Mouse (Mus musculus): ENCODE data around the gene Nupl2. TPM values are rescaled to one million over a fixed set of nuclear protein-coding genes. Genes with fewer than 3 reads are reported as not detected.

Gene Nupl2
- polyA plus RNA-seq, 1 experiment from 2014 or later, result 17.1 TPM

GRCm38 (mm10) chr5:24152199-24152598, 12.6 kb upstream of the Nupl2 start:
- Histone ChIP-seq H3K9ac (ENCODE audit: low read length) (no peak overlapping the region), H3K4me3 (ENCODE audit: control insufficient read depth in 1 of 2, insufficient read depth in 1 of 2, low read depth in 1 of 2, low read length in 2 of 2) (no peak overlapping the region), H3K4me1 (ENCODE audit: control insufficient read depth in 2 of 2, insufficient read depth in 2 of 2, low read length in 2 of 2) (no peaks in the 10 kb centered on the region), H3K9me3 (ENCODE audit: control insufficient read depth, low read length) (no peaks in the 10 kb centered on the region), H3K27me3 (ENCODE audit: control insufficient read depth, insufficient read depth, low read length) (no peaks in the 10 kb centered on the region), H3K36me3 (ENCODE audit: control insufficient read depth, insufficient read depth, low read length) (peaks cover 75% of the 10 kb centered on the region), H3K4me2 (ENCODE audit: low read length) (no peak overlapping the region), H3K27ac (replicated peaks in 1 of 2; ENCODE audit: control insufficient read depth in 1 of 2, insufficient read depth in 1 of 2, low read depth in 2 of 2, low read length in 2 of 2) (no peak overlapping the region)
- no peak for ATAC-seq (ENCODE audit: insufficient number of reproducible peaks, insufficient read depth, low FRiP score, low read depth)

DNA sequence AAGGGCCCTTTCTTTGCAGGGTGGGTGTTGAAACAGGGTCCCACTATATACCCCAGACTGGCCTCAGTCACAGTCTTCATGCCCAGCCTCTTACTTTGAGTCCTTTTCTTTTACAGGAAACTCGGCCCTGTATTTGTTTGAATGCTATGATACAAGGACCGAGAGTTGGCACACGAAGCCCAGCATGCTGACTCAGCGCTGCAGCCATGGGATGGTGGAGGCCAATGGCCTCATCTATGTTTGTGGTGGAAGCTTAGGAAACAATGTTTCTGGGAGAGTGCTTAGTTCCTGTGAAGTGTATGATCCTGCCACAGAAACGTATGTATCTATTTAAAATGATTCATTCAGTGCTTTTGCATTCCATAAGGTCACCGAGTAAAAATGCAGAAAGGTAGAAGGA, 8.0 kb upstream of the Nupl2 start:
- no peak overlapping the region for H3K4me3 ChIP-seq (ENCODE audit: control insufficient read depth in 1 of 2, insufficient read depth in 1 of 2, low read depth in 1 of 2, low read length in 2 of 2)
- no peak overlapping the region for H3K27ac ChIP-seq (replicated peaks in 1 of 2; ENCODE audit: control insufficient read depth in 1 of 2, insufficient read depth in 1 of 2, low read depth in 2 of 2, low read length in 2 of 2)
- H3K4me2 ChIP-seq (ENCODE audit: low read length), result no peak overlapping the region
- ATAC-seq (ENCODE audit: insufficient number of reproducible peaks, insufficient read depth, low FRiP score, low read depth), result no peak
- no peaks in the 10 kb centered on the region for H3K4me1 ChIP-seq (ENCODE audit: control insufficient read depth in 2 of 2, insufficient read depth in 2 of 2, low read length in 2 of 2)
- WGBS, result 91% methylated on average over 6 of the region's 6 CpGs
- peaks cover 65% of the 10 kb centered on the region for H3K36me3 ChIP-seq (ENCODE audit: control insufficient read depth, insufficient read depth, low read length)
- H3K9ac ChIP-seq (ENCODE audit: low read length), result no peak overlapping the region
- no peaks in the 10 kb centered on the region for H3K27me3 ChIP-seq (ENCODE audit: control insufficient read depth, insufficient read depth, low read length)
- no peaks in the 10 kb centered on the region for H3K9me3 ChIP-seq (ENCODE audit: control insufficient read depth, low read length)

DNA sequence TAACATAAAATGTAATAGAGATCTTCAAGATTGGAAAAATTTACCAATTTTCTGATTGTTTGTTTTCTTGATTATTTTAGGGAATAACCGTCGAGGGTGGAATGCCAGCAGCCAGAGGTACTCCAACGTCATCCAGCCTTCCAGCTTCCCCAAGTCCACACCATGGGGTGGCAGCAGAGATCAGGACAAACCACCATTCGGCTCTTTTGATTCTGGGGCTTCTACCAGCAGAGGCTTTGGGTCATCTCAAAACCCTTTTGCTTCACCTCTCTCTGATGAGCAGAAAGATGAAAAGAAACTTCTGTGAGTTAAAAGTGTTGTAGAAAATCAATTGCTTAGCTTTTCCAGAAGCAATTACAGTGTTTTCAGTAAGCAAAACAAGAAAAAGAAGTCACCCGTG, 2.5 kb downstream of the Nupl2 start:
- no peaks in the 10 kb centered on the region for H3K9me3 ChIP-seq (ENCODE audit: control insufficient read depth, low read length)
- no peak for ATAC-seq (ENCODE audit: insufficient number of reproducible peaks, insufficient read depth, low FRiP score, low read depth)
- no peak overlapping the region for H3K9ac ChIP-seq (ENCODE audit: low read length)
- peaks cover 39% of the 10 kb centered on the region for H3K36me3 ChIP-seq (ENCODE audit: control insufficient read depth, insufficient read depth, low read length)
- H3K27me3 ChIP-seq (ENCODE audit: control insufficient read depth, insufficient read depth, low read length), result no peaks in the 10 kb centered on the region
- H3K4me2 ChIP-seq (ENCODE audit: low read length), result no peak overlapping the region
- H3K27ac ChIP-seq (replicated peaks in 1 of 2; ENCODE audit: control insufficient read depth in 1 of 2, insufficient read depth in 1 of 2, low read depth in 2 of 2, low read length in 2 of 2), result no peak overlapping the region
- H3K4me3 ChIP-seq (ENCODE audit: control insufficient read depth in 1 of 2, insufficient read depth in 1 of 2, low read depth in 1 of 2, low read length in 2 of 2), result no peak overlapping the region
- H3K4me1 ChIP-seq (ENCODE audit: control insufficient read depth in 2 of 2, insufficient read depth in 2 of 2, low read length in 2 of 2), result 0 out of 4 replicates have a peak, but pooled peaks cover 0 to 3% of the 10 kb centered on the region in 2 experiments
- WGBS, result 50% methylated on average over 5 of the region's 5 CpGs

DNA sequence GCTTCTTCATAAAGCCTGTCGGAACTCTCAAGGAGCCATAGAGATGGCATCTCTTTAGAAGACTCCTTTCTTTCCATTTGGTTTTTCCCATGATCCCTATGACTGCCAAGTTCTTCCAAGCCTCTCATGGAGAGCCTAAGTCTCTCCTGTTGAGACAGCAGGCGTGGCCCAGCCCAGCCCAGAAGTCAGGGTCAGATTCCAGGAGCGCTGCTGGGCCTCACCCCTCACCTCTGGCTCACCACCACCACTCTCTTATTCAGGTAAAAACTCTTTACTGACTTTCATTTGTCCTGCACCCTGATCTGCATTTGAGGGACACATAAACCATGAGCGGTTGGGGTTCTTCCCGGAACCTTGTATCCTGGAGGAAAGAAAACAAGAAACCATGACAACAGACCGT, 5.1 kb downstream of the Nupl2 start:
- Histone ChIP-seq H3K36me3 (ENCODE audit: control insufficient read depth, insufficient read depth, low read length) (peaks cover 56% of the 10 kb centered on the region), H3K4me1 (ENCODE audit: control insufficient read depth in 2 of 2, insufficient read depth in 2 of 2, low read length in 2 of 2) (0 out of 4 replicates have a peak, but pooled peaks cover 0 to 3% of the 10 kb centered on the region in 2 experiments), H3K4me3 (ENCODE audit: control insufficient read depth in 1 of 2, insufficient read depth in 1 of 2, low read depth in 1 of 2, low read length in 2 of 2) (no peak overlapping the region), H3K9ac (ENCODE audit: low read length) (no peak overlapping the region), H3K27me3 (ENCODE audit: control insufficient read depth, insufficient read depth, low read length) (no peaks in the 10 kb centered on the region), H3K9me3 (ENCODE audit: control insufficient read depth, low read length) (no peaks in the 10 kb centered on the region), H3K27ac (replicated peaks in 1 of 2; ENCODE audit: control insufficient read depth in 1 of 2, insufficient read depth in 1 of 2, low read depth in 2 of 2, low read length in 2 of 2) (no peak overlapping the region), H3K4me2 (ENCODE audit: low read length) (no peak overlapping the region)
- no peak for ATAC-seq (ENCODE audit: insufficient number of reproducible peaks, insufficient read depth, low FRiP score, low read depth)
- WGBS, result 90% methylated on average over 6 of the region's 6 CpGs

DNA sequence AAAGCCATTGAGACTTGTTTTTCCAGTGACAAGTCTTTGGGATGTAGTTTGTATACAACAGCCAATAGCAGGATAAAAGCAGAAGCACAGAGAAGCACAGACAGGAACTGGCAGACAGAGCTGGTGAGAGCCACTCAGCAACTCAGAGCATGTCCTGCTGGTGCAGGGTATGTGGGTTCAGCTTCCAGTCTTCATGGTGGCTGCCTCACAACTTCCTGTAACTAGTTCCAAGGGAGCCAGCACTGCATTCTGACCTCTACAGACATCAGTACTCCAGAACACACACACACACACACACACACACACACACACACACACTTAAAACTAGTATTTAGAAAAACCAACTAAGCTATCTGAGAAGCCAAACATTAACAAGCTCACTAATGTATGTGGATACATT, 7.3 kb downstream of the Nupl2 start:
- no peak for ATAC-seq (ENCODE audit: insufficient number of reproducible peaks, insufficient read depth, low FRiP score, low read depth)
- H3K4me1 ChIP-seq (ENCODE audit: control insufficient read depth in 2 of 2, insufficient read depth in 2 of 2, low read length in 2 of 2), result no peaks in the 10 kb centered on the region
- H3K27ac ChIP-seq (replicated peaks in 1 of 2; ENCODE audit: control insufficient read depth in 1 of 2, insufficient read depth in 1 of 2, low read depth in 2 of 2, low read length in 2 of 2), result no peak overlapping the region
- H3K36me3 ChIP-seq (ENCODE audit: control insufficient read depth, insufficient read depth, low read length), result peaks cover 73% of the 10 kb centered on the region
- H3K9me3 ChIP-seq (ENCODE audit: control insufficient read depth, low read length), result no peaks in the 10 kb centered on the region
- H3K4me3 ChIP-seq (ENCODE audit: control insufficient read depth in 1 of 2, insufficient read depth in 1 of 2, low read depth in 1 of 2, low read length in 2 of 2), result no peak overlapping the region
- no peak overlapping the region for H3K4me2 ChIP-seq (ENCODE audit: low read length)
- H3K9ac ChIP-seq (ENCODE audit: low read length), result no peak overlapping the region
- no peaks in the 10 kb centered on the region for H3K27me3 ChIP-seq (ENCODE audit: control insufficient read depth, insufficient read depth, low read length)

- Histone ChIP-seq H3K9ac (ENCODE audit: low read length) (no peak overlapping the region), H3K9me3 (ENCODE audit: control insufficient read depth, low read length) (peaks cover 8% of the 10 kb centered on the region), H3K27ac (replicated peaks in 1 of 2; ENCODE audit: control insufficient read depth in 1 of 2, insufficient read depth in 1 of 2, low read depth in 2 of 2, low read length in 2 of 2) (peak overlapping the region; percentile 60 to 63), H3K36me3 (ENCODE audit: control insufficient read depth, insufficient read depth, low read length) (peaks cover 59% of the 10 kb centered on the region), H3K27me3 (ENCODE audit: control insufficient read depth, insufficient read depth, low read length) (no peaks in the 10 kb centered on the region), H3K4me3 (ENCODE audit: control insufficient read depth in 1 of 2, insufficient read depth in 1 of 2, low read depth in 1 of 2, low read length in 2 of 2) (no peak overlapping the region), H3K4me1 (ENCODE audit: control insufficient read depth in 2 of 2, insufficient read depth in 2 of 2, low read length in 2 of 2) (no peaks in the 10 kb centered on the region), H3K4me2 (ENCODE audit: low read length) (peak overlapping the region; percentile 19; the same call in 1 of the 2 replicates)
- no peak for ATAC-seq (ENCODE audit: insufficient number of reproducible peaks, insufficient read depth, low FRiP score, low read depth)
- 75% methylated on average over 16 of the region's 16 CpGs for whole genome bisulfite sequencing
Observed at GRCm38 (mm10) chr5:24181514-24182295, 16.9 kb downstream of the Nupl2 start.

GRCm38 (mm10) chr5:24182296-24182734, 17.6 kb downstream of the Nupl2 start:
- ATAC-seq (ENCODE audit: insufficient number of reproducible peaks, insufficient read depth, low FRiP score, low read depth), result no peak
- H3K27me3 ChIP-seq (ENCODE audit: control insufficient read depth, insufficient read depth, low read length), result no peaks in the 10 kb centered on the region
- H3K9me3 ChIP-seq (ENCODE audit: control insufficient read depth, low read length), result peaks cover 9% of the 10 kb centered on the region
- no peak overlapping the region for H3K4me3 ChIP-seq (ENCODE audit: control insufficient read depth in 1 of 2, insufficient read depth in 1 of 2, low read depth in 1 of 2, low read length in 2 of 2)
- H3K36me3 ChIP-seq (ENCODE audit: control insufficient read depth, insufficient read depth, low read length), result peaks cover 53% of the 10 kb centered on the region
- 69% methylated on average over 9 of the region's 9 CpGs for WGBS
- peak overlapping the region; percentile 60 to 63 for H3K27ac ChIP-seq (replicated peaks in 1 of 2; ENCODE audit: control insufficient read depth in 1 of 2, insufficient read depth in 1 of 2, low read depth in 2 of 2, low read length in 2 of 2)
- no peak overlapping the region for H3K9ac ChIP-seq (ENCODE audit: low read length)
- no peaks in the 10 kb centered on the region for H3K4me1 ChIP-seq (ENCODE audit: control insufficient read depth in 2 of 2, insufficient read depth in 2 of 2, low read length in 2 of 2)
- H3K4me2 ChIP-seq (ENCODE audit: low read length), result peak overlapping the region; percentile 19; the same call in 1 of the 2 replicates

GRCm38 (mm10) chr5:24183096-24183495, 18.3 kb downstream of the Nupl2 start:
- Histone ChIP-seq H3K4me3 (ENCODE audit: control insufficient read depth in 1 of 2, insufficient read depth in 1 of 2, low read depth in 1 of 2, low read length in 2 of 2) (no peak overlapping the region), H3K27me3 (ENCODE audit: control insufficient read depth, insufficient read depth, low read length) (no peaks in the 10 kb centered on the region), H3K9ac (ENCODE audit: low read length) (no peak overlapping the region), H3K4me2 (ENCODE audit: low read length) (no peak overlapping the region), H3K4me1 (ENCODE audit: control insufficient read depth in 2 of 2, insufficient read depth in 2 of 2, low read length in 2 of 2) (no peaks in the 10 kb centered on the region), H3K36me3 (ENCODE audit: control insufficient read depth, insufficient read depth, low read length) (peaks cover 47% of the 10 kb centered on the region), H3K27ac (replicated peaks in 1 of 2; ENCODE audit: control insufficient read depth in 1 of 2, insufficient read depth in 1 of 2, low read depth in 2 of 2, low read length in 2 of 2) (no peak overlapping the region), H3K9me3 (ENCODE audit: control insufficient read depth, low read length) (peaks cover 9% of the 10 kb centered on the region)
- 88% methylated on average over 6 of the region's 6 CpGs for WGBS
- ATAC-seq (ENCODE audit: insufficient number of reproducible peaks, insufficient read depth, low FRiP score, low read depth), result no peak
